Mouse (Mus musculus) bone marrow, adult 2 months (tissue): ENCODE measurements at regions not wholly inside any gene's neighbourhood (a gene's known extent, or its start where the extent isn't known, plus 50 kb on each side); places are given as distances from the start of the nearest gene placed in this dataset.

ENCODE experiments used
- CTCF ChIP-seq: fragments of 200-500 bp; IDR thresholded peaks from 2 replicates; pipeline ENCODE4 v1.5.1; 2011; ENCODE audit warnings: low read length, control low read depth; ENCODE audit not compliant: control insufficient read depth, insufficient read depth
- POLR2A ChIP-seq: fragments of 200-500 bp; IDR thresholded peaks from 2 replicates; pipeline ENCODE4 v1.6.1; 2011; ENCODE audit warnings: low read depth, mild to moderate bottlenecking, control low read depth, low read length, borderline replicate concordance; ENCODE audit not compliant: control insufficient read depth

DNA sequence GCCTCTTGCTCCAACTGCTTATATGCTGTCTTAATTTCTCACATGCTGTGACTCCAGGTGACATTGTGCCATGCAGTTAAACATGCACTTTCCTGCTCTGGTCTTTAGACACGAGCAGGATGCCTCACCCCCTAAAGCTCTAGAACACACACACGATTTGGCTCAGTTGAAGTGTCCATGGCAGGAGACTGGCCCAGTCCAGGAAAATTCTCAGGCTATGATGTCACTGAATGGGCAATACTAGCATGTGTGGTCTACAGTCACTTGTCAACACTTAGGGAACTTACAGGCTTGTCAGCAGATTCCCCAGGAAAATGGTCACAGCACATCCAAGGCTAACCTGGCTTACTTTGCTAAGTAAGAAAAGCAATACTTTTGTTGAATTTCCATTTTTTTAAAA, 66.4 kb upstream of the Foxa2 start:
- no peak for TF ChIP-seq POLR2A
- no peak for TF ChIP-seq CTCF
